Comparison of ENCODE assay signal across 9 mouse cellular contexts in the genomic region with DNA sequence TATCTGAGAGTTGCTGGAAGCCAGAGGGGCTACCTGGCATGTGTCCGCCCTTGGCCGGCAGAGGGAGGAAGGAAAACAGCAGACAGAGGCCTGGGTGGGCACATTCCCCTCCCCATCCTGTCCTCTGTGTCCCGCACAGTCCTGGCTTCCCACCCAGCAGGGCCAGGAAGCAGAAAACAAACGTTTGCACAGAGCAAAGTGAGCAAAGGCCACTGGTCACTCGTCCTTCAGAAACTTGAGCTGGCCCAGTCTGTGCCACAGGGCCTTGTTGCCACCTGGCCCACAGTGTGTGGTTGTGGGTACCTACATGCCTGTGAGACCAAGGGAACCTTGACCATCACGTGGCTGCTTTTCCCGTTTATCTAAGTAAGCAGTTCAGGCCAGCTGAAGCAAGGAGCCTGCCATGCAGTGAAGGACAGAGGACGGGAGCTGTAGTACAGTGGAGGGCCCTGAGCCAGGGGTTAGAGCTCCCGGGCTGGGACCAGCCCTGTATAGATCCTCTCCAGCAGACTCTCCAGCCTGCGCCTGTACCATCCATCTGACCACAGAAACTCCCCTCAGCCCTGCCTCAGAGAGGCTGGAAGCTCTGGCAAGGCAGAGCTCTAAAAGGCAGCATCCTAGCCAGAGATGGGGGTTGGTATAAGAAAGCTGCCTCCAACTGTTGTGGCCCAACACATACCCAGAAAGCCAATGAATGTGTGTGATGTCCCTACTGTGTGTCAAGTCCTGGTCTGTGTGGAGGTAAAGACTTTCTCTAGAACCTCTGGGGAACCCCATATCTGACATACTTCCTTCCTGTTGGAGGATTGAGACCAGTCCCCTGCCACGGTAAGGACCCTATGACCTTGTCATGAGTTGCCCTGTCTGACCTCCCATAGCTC.
DNase-seq lines count a peak whose midpoint lies in the region; ATAC-seq and TF ChIP-seq lines count a peak whose summit lies in the region.
"Had no signal": no experiment of that assay in that cellular context is flagged by ENCODE, and none has a peak within 500 bp of the region (broad histone marks: within the 10 kb centered on the region; RNA-seq: fewer than 3 reads in every experiment).

No protein-coding gene starts in this region.

- WGBS in lung, embryonic 16.5 days, result 36% methylated on average over 11 of the region's 11 CpGs
- 23% methylated on average over 11 of the region's 11 CpGs for whole genome bisulfite sequencing in lung, adult 2 months
- WGBS in heart, embryonic 13.5 days, result 19% methylated on average over 11 of the region's 11 CpGs
- 34% methylated on average over 11 of the region's 11 CpGs for WGBS in kidney, postnatal 0 days
- 67% methylated on average over 11 of the region's 11 CpGs for WGBS in midbrain, embryonic 16.5 days

- H3K27ac ChIP-seq in lung, embryonic 16.5 days (ENCODE audit: low read length), result peak overlapping the region; percentile 69
- H3K27ac ChIP-seq in heart, embryonic 13.5 days (replicated peaks), result peak overlapping the region; percentile 86
- peak overlapping the region; percentile 76 for H3K27ac ChIP-seq in kidney, postnatal 0 days
- peak overlapping the region; percentile 30 for H3K27ac ChIP-seq in midbrain, embryonic 16.5 days (ENCODE audit: low read length)

- no peak for TF ChIP-seq CTCF in lung, adult 2 months (IDR thresholded peaks at IDR 0.05; ENCODE audit: insufficient read depth, low read length)
- TF ChIP-seq CTCF in kidney, postnatal 0 days (IDR thresholded peaks at IDR 0.05; ENCODE audit: low read depth), result peak; percentile 32; the same call in 1 of the 2 replicates

- H3K4me1 ChIP-seq in lung, embryonic 16.5 days (replicated peaks; ENCODE audit: control insufficient read depth, insufficient read depth, low read length), result peaks cover 54% of the 10 kb centered on the region
- peaks cover 68% of the 10 kb centered on the region for H3K4me1 ChIP-seq in lung, adult 2 months (ENCODE audit: control insufficient read depth, insufficient read depth, low read length)
- H3K4me1 ChIP-seq in heart, embryonic 13.5 days, result peaks cover 94% of the 10 kb centered on the region
- H3K4me1 ChIP-seq in kidney, postnatal 0 days (replicated peaks; ENCODE audit: insufficient read depth, low read length), result peaks cover 47% of the 10 kb centered on the region
- H3K4me1 ChIP-seq in midbrain, embryonic 16.5 days (ENCODE audit: control insufficient read depth, insufficient read depth, low read length), result peaks cover 31% of the 10 kb centered on the region

- no peak for TF ChIP-seq POLR2A in lung, adult 2 months (IDR thresholded peaks at IDR 0.05; ENCODE audit: borderline replicate concordance, extremely low read depth, low read depth, low read length)

- H3K27me3 ChIP-seq in lung, embryonic 16.5 days (ENCODE audit: control insufficient read depth, insufficient read depth, low read depth, low read length), result no peaks in the 10 kb centered on the region
- no peaks in the 10 kb centered on the region for H3K27me3 ChIP-seq in heart, embryonic 13.5 days (replicated peaks)
- no peaks in the 10 kb centered on the region for H3K27me3 ChIP-seq in kidney, postnatal 0 days (ENCODE audit: insufficient read depth, low read length)
- H3K27me3 ChIP-seq in midbrain, embryonic 16.5 days (ENCODE audit: control insufficient read depth, insufficient read depth, low read depth, low read length), result no peaks in the 10 kb centered on the region
- H3K27me3 ChIP-seq: Patski had no signal

- no peak overlapping the region for H3K4me3 ChIP-seq in lung, embryonic 16.5 days (ENCODE audit: low read length)
- no peak overlapping the region for H3K4me3 ChIP-seq in lung, adult 2 months (replicated peaks; ENCODE audit: extremely low read depth, low read depth, low read length)
- H3K4me3 ChIP-seq in heart, embryonic 13.5 days, result no peak overlapping the region
- H3K4me3 ChIP-seq in kidney, postnatal 0 days (replicated peaks; ENCODE audit: low read depth, low read length), result no peak overlapping the region
- no peak overlapping the region for H3K4me3 ChIP-seq in midbrain, embryonic 16.5 days (ENCODE audit: low read depth, low read length)

- no peaks in the 10 kb centered on the region for H3K9me3 ChIP-seq in lung, embryonic 16.5 days (ENCODE audit: control insufficient read depth, low read length)
- H3K9me3 ChIP-seq in heart, embryonic 13.5 days, result no peaks in the 10 kb centered on the region
- no peaks in the 10 kb centered on the region for H3K9me3 ChIP-seq in kidney, postnatal 0 days (replicated peaks; ENCODE audit: low read length)
- H3K9me3 ChIP-seq in midbrain, embryonic 16.5 days (replicated peaks; ENCODE audit: control insufficient read depth, low read length, poor library complexity, severe bottlenecking), result no peaks in the 10 kb centered on the region

- 0 out of 2 replicates have a peak, but pooled peaks cover 4% of the 10 kb centered on the region for H3K36me3 ChIP-seq in lung, embryonic 16.5 days (ENCODE audit: control insufficient read depth, insufficient read depth, low read length)
- H3K36me3 ChIP-seq in heart, embryonic 13.5 days, result peaks cover 7% of the 10 kb centered on the region
- H3K36me3 ChIP-seq in kidney, postnatal 0 days (ENCODE audit: insufficient read depth, low read length), result no peaks in the 10 kb centered on the region
- H3K36me3 ChIP-seq in midbrain, embryonic 16.5 days (ENCODE audit: control insufficient read depth, insufficient read depth, low read length), result no peaks in the 10 kb centered on the region

- H3K4me2 ChIP-seq in lung, embryonic 16.5 days (ENCODE audit: low read depth, low read length), result no peak overlapping the region
- H3K4me2 ChIP-seq in heart, embryonic 13.5 days, result no peak overlapping the region
- H3K4me2 ChIP-seq in kidney, postnatal 0 days (ENCODE audit: low read length), result no peak overlapping the region
- no peak overlapping the region for H3K4me2 ChIP-seq in midbrain, embryonic 16.5 days (ENCODE audit: low read length)

- no peak for DNase-seq in lung, adult 2 months
- DNase-seq in kidney, postnatal 0 days (ENCODE audit: low spot score), result no peak
- no peak for DNase-seq in layer of hippocampus, adult 8-10 months (ENCODE audit: low spot score in 2 of 2)
- no peak for DNase-seq in layer of hippocampus, postnatal 14 days (ENCODE audit: low spot score in 2 of 2)

- ATAC-seq in lung, embryonic 16.5 days (ENCODE audit: low read depth), result peak; percentile 29; the same call in 1 of the 2 replicates
- ATAC-seq in heart, embryonic 13.5 days (ENCODE audit: extremely low read depth, insufficient number of reproducible peaks, low FRiP score, low TSS enrichment), result no peak
- ATAC-seq in kidney, postnatal 0 days (replicated peaks; ENCODE audit: low FRiP score, low read depth), result peak; percentile 38
- no peak for ATAC-seq in midbrain, embryonic 16.5 days
- ATAC-seq in frontal cortex, adult (ENCODE audit: low TSS enrichment), result no peak
- ATAC-seq: Patski had no signal

- H3K9ac ChIP-seq in lung, embryonic 16.5 days (ENCODE audit: low read length), result no peak overlapping the region
- H3K9ac ChIP-seq in heart, embryonic 13.5 days, result peak overlapping the region; percentile 57
- 0 out of 2 replicates have a peak overlapping the region, but pooled peaks have one; percentile 27 for H3K9ac ChIP-seq in kidney, postnatal 0 days (ENCODE audit: low read depth, low read length)
- no peak overlapping the region for H3K9ac ChIP-seq in midbrain, embryonic 16.5 days (ENCODE audit: low read depth, low read length)

Comparison
In these comparisons a context has a peak if more than half of its experiments do, and no peak if none do; other contexts are left out.
1. ATAC-seq: peak in lung, embryonic 16.5 days (single experiment) and kidney, postnatal 0 days (single experiment); none in heart, embryonic 13.5 days (single experiment), midbrain, embryonic 16.5 days (single experiment) and frontal cortex, adult (single experiment).
2. H3K27ac ChIP-seq: peak in every context shown above with its lines; median percentile 86 in heart, embryonic 13.5 days; 76 in kidney, postnatal 0 days; 69 in lung, embryonic 16.5 days; 30 in midbrain, embryonic 16.5 days.
3. H3K9ac ChIP-seq: peak in heart, embryonic 13.5 days (single experiment) and kidney, postnatal 0 days (single experiment); none in lung, embryonic 16.5 days (single experiment) and midbrain, embryonic 16.5 days (single experiment).